Mouse (Mus musculus) urinary bladder, adult 18-20 months (tissue): ENCODE data around the gene Gdpd3.
A peak's percentile ranks its signal among the peaks of the same experiment; 100 is the strongest.

ENCODE experiments used
- DNase-seq, 2 experiments: peaks; one replicate each; pipeline ENCODE4 v3.0.0; 2022; ENCODE audit warnings: low spot score in 2 of 2, mixed read lengths in 2 of 2

Gene Gdpd3

DNA sequence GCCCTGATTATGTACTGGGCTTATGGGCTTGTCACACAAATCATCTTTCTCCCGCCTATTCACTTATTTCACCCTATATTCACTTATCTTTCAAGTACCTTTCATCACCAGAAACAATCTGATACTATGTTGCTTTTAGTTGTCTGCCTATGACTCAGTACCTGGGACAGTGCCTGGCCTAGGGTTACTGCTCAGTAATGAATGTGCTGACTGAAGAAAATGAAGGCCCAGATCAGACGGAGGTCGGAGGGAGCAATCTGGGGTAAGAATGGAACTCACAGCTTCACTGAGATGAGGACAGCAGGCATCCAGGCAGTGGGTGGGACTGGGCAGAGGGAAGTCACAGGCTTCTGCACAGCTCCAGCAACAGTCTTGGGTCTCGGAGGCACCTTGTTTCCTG is 41.3 kb downstream of the Gdpd3 start:
- no peak for DNase-seq

DNA sequence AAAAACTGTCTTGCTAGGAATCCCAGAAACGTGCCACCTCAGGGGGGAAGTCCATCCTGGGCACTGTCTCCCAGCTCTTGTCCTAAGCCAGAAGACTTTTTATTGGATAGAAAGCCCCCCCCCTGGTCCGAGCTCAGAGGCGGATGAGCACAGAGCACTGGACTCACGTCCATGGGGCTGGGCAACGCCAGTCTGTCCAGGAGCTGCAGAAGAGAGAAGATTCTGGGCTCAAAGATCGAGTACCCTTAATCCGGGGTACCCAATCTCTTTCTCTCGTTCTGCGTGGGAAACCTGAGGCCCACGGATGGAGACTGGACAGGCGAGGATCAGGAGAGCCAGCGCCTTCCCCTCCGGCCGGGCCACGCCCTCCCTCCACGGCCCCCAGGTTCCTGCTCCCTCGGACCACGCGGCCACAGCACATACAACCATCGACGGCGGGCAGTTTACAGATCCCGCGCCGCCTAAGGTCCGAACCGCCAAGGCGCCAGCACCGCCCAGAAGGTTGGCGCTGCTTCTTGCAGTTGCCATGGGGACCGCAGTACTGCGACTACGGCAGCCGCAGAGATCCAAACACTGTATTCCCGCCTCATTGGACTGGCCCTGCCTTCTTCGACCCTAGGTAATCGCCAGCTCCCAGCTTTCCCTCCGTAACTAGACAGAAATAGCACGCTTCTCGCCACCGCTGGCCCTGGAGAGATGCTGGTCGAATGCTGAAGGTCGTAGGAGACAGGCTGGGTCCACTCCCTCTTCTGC is 42.7 kb downstream of the Gdpd3 start:
- DNase-seq = peak; percentile 79 to 81

DNA sequence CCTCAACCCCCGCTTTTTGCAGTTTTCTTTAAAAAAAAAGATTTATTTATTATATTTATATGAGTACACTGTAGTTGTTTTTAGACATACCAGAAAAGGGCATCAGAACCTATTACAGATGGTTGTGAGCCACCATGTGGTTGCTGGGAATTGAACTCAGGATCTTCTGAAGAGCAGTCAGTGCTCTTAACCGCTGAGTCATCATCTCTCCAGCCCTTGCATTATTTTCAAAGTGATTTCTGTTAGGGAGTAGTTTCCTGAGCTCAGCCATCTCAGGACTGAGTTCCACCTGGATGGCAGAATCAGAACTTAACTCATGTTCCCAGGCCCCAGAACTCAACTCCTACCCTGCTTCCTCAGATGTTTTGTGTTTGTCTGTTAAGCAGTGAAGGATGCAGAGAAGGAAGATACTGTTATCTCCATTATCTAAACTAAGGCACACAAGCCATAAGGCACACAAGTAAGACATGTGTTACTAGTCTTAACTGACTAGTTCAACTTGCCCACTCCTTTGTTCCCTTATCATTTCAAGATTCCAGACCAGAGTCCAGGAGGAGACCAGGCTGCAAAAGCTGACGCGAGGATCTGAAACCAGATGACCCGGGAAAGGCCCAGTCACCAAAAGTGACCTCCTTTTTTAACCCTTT is 43.7 kb downstream of the Gdpd3 start:
- no peak for DNase-seq

DNA sequence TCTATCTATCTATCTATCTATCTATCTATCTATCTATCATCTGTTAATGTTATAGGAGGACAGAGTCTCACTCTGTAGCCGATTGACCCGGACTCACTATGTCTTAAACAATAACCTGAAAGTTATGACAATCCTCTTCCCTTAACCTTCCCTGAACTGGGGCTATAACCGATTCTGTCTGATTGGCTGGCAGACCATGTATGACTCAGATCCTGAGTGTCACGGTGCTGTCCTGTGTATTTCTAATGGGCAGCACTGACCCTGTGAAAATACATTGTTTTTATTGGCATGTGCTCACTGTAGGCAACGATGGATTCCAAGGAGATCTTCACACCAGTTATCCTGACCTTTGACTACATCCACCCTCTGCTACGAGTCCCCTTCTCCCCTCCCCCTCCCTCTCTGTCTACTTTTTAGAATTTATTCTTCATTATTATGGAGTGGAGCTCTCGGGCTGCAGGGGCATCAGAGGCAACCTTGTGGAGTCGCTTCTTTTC is 49.6 kb downstream of the Gdpd3 start:
- no peak for DNase-seq

DNA sequence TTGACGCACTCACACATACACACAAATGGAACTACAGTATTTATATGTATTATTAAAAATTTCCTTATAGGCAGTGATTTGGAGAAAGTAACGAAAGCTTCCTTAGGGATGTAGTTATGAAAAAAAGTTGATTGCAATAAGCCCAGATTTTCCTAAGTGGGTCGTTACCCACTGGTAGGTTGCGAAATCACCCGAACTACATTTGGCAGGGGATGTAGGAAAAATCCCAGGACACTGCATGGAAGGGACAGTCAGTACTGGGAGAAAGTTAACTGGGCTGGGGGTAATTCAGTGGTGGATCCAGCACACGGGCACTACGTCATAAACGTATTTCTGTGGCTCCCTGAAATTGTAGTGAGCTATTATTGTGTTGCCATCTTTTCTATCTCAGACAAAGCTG is 50.4 kb downstream of the Gdpd3 start:
- DNase-seq = no peak

DNA sequence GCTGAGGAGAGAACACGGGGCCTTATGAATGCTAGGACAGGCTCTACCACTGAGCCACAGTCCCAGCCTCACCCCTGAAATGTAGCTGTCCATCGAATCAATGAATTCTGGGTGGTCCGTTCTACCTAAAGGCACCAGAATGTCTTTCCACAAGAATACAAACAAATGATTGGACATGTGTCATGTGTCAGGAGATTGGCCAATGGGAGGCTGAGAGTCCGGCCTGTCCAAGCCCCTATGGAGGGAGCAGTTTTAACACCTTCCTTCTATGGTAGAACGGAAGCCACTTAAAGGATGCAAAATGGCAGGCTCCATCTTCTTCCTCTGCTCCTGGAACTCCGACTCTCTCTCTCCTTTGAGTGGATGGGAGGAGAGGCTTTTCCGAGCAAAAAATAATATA is 51.5 kb downstream of the Gdpd3 start:
- DNase-seq = no peak

DNA sequence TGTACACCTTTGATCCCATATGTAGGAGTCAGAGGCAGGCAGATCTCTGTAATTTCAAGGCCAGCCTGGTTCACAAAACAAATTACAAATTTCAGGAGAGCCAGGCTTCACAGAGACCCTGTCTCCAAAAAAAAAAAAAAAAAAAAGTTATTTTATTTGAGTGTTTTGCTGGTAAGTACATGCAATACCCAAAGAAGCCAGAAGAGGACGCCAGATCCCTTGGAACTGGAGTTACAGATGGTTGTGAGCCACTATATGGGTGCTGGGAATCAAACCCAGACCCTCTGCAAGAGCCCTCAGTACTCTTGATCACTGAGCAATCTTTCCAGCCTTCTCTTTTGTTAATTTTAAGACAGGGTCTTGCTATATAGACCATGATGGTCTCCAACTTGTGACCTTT is 52.7 kb downstream of the Gdpd3 start:
- DNase-seq = no peak

DNA sequence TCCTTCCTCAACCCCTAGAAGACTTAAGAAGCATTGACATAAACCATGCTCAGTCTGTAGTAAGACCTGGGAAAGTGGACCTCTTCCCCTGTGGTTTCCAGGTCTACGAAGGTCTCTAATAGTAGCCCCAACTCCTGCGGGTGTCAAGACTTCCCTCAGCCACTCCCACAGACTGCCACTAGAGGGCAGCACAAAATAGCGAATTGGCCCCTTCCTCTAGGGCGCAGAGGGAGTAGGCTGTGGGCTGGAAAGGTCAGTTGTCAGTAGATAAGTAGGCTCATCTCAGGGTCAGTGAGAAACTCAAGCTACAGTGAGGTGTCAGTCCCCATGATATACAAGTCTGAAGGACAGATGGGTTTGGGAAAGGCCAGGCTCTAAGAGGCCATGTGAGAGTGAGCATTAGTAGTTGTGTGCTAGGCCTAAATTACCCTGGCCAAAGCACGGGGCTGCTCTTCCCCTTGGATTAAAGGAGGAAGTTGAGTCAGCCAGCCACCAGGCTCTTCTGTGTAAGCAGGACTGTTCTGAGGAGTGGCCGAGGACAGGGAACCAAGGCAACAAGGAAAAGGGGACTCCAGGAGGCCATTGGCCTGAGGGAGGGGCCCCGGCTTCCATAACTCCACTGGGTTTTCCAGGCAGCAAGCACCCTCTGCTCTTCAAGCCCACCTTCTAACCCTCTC is 55.8 kb downstream of the Gdpd3 start:
- peak; percentile 53 to 57 for DNase-seq

DNA sequence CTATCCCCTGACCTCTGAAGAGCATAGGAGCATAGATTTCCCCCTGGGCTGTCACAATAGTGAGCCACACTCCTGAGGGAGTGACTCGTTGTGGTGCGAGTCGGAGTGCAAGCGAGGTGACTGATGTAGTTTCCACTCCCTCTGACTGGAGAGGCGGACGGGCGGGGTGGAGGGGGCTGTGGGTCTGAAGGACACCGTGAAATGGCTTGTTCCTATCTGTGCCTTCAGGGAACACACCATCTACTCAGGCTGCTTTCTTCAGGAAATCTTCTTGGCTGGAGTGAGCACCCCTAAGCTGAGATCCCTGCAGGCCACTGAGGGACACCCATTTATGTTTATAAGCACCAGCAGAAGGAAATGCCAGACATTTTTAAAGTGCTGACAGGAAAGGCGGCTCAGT is 56.6 kb downstream of the Gdpd3 start:
- no peak for DNase-seq

DNA sequence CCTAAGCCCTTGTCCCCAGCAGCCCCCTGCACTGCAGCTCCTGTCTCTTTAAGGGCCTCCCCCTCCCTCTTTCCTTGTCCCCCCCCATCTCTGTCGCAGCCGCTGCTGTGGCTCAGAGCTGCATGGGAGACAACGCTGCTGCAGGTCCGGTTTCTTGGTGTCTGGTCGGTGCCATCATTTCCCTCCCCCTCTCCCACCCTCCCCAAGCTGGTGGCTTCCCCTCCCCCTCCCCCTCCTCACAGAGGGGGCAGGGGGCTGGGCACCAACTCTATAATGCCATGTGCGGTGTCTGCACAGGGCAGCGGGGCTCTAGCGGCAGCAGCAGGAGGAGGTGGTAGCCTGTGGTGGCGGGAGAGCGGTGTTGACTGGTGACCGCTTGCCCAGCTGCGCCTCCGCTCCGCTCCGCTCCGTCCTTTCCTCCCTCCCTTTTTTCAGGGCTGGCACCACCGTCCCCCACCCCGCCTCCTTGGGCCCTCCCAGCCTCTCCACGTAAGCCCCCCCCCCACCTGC is 57.1 kb downstream of the Gdpd3 start:
- no peak for DNase-seq

DNA sequence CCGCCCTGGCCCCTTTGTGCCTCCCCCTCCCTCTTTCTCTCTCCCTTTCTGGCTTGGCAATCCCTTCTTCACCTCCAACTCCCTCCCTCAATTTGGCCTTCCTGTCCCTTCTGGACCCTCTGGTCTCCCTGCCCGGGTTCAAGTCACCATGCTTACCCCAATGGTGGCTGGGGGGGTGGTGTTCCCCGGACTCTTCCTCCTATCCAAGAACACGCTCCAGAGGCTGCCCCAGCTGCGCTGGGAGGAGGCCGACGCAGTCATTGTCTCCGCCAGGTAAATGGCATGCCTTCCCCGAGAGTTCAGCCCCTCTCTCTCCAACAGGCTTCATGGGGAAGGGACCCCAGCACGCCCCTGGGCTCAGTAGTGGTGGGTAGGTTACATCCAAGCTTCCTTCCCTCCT is 57.8 kb downstream of the Gdpd3 start:
- no peak for DNase-seq
